Mouse (Mus musculus) C2C12 (cell line): ENCODE measurements around the gene Fam129b. TPM values are rescaled to one million over a fixed set of nuclear protein-coding genes. Genes with fewer than 3 reads are reported as not detected.
A peak's percentile ranks its signal among the peaks of the same experiment; 100 is the strongest.

Experiments used
- H3K27me3 ChIP-seq: one replicate; pipeline ENCODE4 v1.6.1; 2011; ENCODE audit not compliant: control insufficient read depth, insufficient read depth, insufficient read length
- H3K36me3 ChIP-seq: one replicate; pipeline ENCODE4 v1.6.1; 2011; ENCODE audit not compliant: control insufficient read depth, insufficient read depth
- H3K4me3 ChIP-seq: one replicate; pipeline ENCODE4 v1.5.1; 2011; ENCODE audit warnings: mild to moderate bottlenecking, control low read depth; ENCODE audit not compliant: poor library complexity, insufficient read depth, severe bottlenecking
- H3K79me2 ChIP-seq: one replicate; pipeline ENCODE4 v1.6.1; 2011; ENCODE audit not compliant: control insufficient read depth, insufficient read depth
- H3K79me3 ChIP-seq: one replicate; pipeline ENCODE4 v1.6.1; 2011; ENCODE audit warnings: low read depth, control low read depth
- H3ac ChIP-seq: one replicate; pipeline ENCODE3; 2011; ENCODE audit warnings: low read depth; ENCODE audit not compliant: control insufficient read depth, insufficient read length
- CEBPB ChIP-seq: IDR thresholded peaks from one replicate; pipeline ENCODE4 v1.6.1; 2011; ENCODE audit warnings: low read depth, mild to moderate bottlenecking, control low read depth, moderate library complexity
- CTCF ChIP-seq: IDR thresholded peaks from one replicate; pipeline ENCODE4 v1.5.1; 2011; ENCODE audit not compliant: control insufficient read depth, insufficient read depth, insufficient read length
- FOSL1 ChIP-seq: IDR thresholded peaks from one replicate; pipeline ENCODE4 v1.8.0; 2011; ENCODE audit warnings: mild to moderate bottlenecking, low read length; ENCODE audit not compliant: poor library complexity, insufficient read depth, severe bottlenecking
- MAX ChIP-seq: IDR thresholded peaks from one replicate; pipeline ENCODE4 v1.6.1; 2011; ENCODE audit warnings: mild to moderate bottlenecking, control low read depth
- MYOD1 ChIP-seq: IDR thresholded peaks from one replicate; pipeline ENCODE4 v1.6.1; 2011; ENCODE audit warnings: low read depth; ENCODE audit not compliant: control insufficient read depth, insufficient read length
- MYOG ChIP-seq: IDR thresholded peaks from one replicate; pipeline ENCODE4 v1.6.1; 2011; ENCODE audit not compliant: control insufficient read depth, insufficient read length; ENCODE audit errors: extremely low read depth
- USF1 ChIP-seq: IDR thresholded peaks from one replicate; pipeline ENCODE4 v1.6.1; 2011; ENCODE audit warnings: low read depth, mild to moderate bottlenecking, control low read depth, moderate library complexity
- polyA plus RNA-seq: library from polyadenylated mRNA; unstranded; fragments of >200 nt; fragmentation: generic; extraction: Trizol; gene quantifications from one replicate; pipeline ENCODE4 v1.2.1, GENCODE M21; 2012; ENCODE audit warnings: missing spikeins

Gene Fam129b
- polyA plus RNA-seq, 1 experiment = 294 TPM

DNA sequence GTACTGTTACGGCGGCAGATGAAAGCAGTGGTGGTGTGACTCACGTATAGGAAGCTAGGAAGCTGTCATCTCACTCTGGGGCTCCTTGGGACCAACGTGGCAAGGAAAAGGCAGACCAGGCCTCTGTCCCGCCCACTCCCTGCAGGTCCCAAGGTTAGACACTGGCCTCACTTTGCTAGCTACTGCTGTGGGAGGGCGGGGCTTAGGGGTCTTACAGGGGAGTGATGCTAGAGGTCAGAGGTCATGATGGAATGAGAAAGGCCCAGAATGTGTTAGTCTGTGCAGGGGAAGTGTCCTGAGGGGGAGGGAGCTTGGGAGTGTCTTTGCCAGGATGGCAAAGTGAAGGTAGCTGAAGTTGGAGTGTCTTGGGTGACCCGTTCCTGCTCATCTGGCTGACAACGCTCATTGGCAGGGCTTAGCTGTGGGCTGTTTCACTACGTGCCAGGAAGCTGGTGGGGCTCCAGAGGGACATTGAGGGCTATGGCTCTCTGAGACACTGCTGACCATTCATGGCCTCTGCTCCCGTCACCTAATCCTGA, 48.5 kb downstream of the Fam129b start:
- Histone ChIP-seq H3K79me2 (peaks cover 14% of the 10 kb centered on the region), H3ac (no peak overlapping the region), H3K27me3 (no peaks in the 10 kb centered on the region), H3K4me3 (no peak overlapping the region), H3K36me3 (peaks cover 72% of the 10 kb centered on the region), H3K79me3 (no peaks in the 10 kb centered on the region)
- no peak for TF ChIP-seq CEBPB
- no peak for TF ChIP-seq MYOD1
- no peak for TF ChIP-seq USF1
- no peak for TF ChIP-seq MAX
- TF ChIP-seq FOSL1 = no peak
- TF ChIP-seq CTCF = no peak
- TF ChIP-seq MYOG = no peak

- no peaks in the 10 kb centered on the region for H3K79me3 ChIP-seq
- H3K4me3 ChIP-seq = no peak overlapping the region
- H3ac ChIP-seq = no peak overlapping the region
- peaks cover 4% of the 10 kb centered on the region for H3K79me2 ChIP-seq
- peaks cover 51% of the 10 kb centered on the region for H3K36me3 ChIP-seq
- no peak for TF ChIP-seq MAX
- no peak for TF ChIP-seq USF1
- no peaks in the 10 kb centered on the region for H3K27me3 ChIP-seq
These were observed 50.6 kb downstream of the Fam129b start for GRCm38 (mm10) chr2:32926330-32927075.

- peaks cover 39% of the 10 kb centered on the region for H3K36me3 ChIP-seq
- TF ChIP-seq FOSL1 (no peak), CEBPB (peak; percentile 34)
- H3K4me3 ChIP-seq = no peak overlapping the region
- H3K79me3 ChIP-seq = no peaks in the 10 kb centered on the region
- H3ac ChIP-seq = no peak overlapping the region
- H3K79me2 ChIP-seq = no peaks in the 10 kb centered on the region
- no peaks in the 10 kb centered on the region for H3K27me3 ChIP-seq
These were observed 51.8 kb downstream of the Fam129b start for GRCm38 (mm10) chr2:32927624-32928234.

DNA sequence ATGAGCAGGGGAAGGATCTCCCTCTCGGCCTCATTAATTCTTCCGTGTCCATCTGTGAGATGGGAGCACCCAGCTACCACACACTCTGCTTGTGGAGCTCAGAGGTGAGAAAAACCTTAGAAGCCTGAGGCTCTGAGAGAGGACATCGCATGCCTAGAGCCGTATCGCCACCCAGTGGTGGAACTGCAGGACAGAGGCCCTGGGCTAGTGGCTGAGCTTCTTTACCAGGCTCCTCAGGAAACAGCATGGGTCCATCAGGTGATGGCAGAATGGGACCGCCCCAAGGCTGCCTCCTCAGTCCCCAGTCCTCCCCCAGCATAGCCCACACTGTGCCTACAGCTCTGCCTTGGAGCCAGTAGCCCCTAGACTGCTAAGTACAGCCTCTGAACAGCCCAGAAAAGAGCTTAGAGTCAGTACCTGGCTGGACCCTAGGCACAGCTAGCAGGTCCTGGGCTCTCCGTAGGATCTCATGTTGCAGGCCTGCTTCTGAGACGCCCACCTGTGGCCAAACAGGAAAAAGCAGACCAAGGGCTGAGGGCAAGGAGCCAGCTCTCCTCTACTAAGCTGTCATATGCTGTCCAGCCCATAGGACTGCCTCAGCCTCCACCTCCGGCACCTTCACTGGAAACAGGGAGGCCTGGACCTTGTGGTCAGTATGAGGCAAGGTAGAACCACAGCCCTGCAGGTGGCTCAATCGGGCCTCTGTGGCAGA, 52.5 kb downstream of the Fam129b start:
- no peak overlapping the region for H3ac ChIP-seq
- H3K4me3 ChIP-seq = no peak overlapping the region
- peaks cover 32% of the 10 kb centered on the region for H3K36me3 ChIP-seq
- no peak for TF ChIP-seq MYOD1
- TF ChIP-seq CTCF = peak; percentile 79
- H3K79me2 ChIP-seq = no peaks in the 10 kb centered on the region
- no peaks in the 10 kb centered on the region for H3K79me3 ChIP-seq
- H3K27me3 ChIP-seq = no peaks in the 10 kb centered on the region

- H3K27me3 ChIP-seq = no peaks in the 10 kb centered on the region
- H3K36me3 ChIP-seq = peaks cover 24% of the 10 kb centered on the region
- H3ac ChIP-seq = no peak overlapping the region
- no peak overlapping the region for H3K4me3 ChIP-seq
- H3K79me3 ChIP-seq = no peaks in the 10 kb centered on the region
- no peaks in the 10 kb centered on the region for H3K79me2 ChIP-seq
- TF ChIP-seq MYOG (no peak), CTCF (no peak), FOSL1 (no peak), MAX (no peak), CEBPB (no peak), MYOD1 (no peak), USF1 (no peak)
These were observed 53.3 kb downstream of the Fam129b start for GRCm38 (mm10) chr2:32928947-32929829.
